Mouse (Mus musculus): ENCODE measurements around the gene Usp19. TPM values are rescaled to one million over a fixed set of nuclear protein-coding genes. Genes with fewer than 3 reads are reported as not detected.

Gene Usp19
- polyA plus RNA-seq (2014; fragmentation: Illumina TruSeq; extraction: RNeasy Lipid Tissue Mini Kit (QIAGEN cat#74804); ENCODE audit: low replicate concordance), result 4.3 TPM

GRCm38 (mm10) chr9:108490559-108491285 is at the start of gene Usp19:
Gene Usp19 (plus strand): TSS chr9:108490602.

GRCm38 (mm10) chr9:108460319-108461178 is 29.9 kb upstream of the Usp19 start, which contains the start of gene Ccdc71:
Gene Ccdc71 (plus strand): TSS chr9:108460527.

GRCm38 (mm10) chr9:108461181-108461631 is 29.2 kb upstream of the Usp19 start, which contains the start of gene Klhdc8b:
Gene Klhdc8b (minus strand): TSS chr9:108461581.

GRCm38 (mm10) chr9:108479721-108480351 is 10.6 kb upstream of the Usp19 start, which contains the start of gene Lamb2:
Gene Lamb2 (plus strand): TSS chr9:108479736.

GRCm38 (mm10) chr9:108507619-108508434 is 17.4 kb downstream of the Usp19 start, which contains the start of gene Qars:
Gene Qars (plus strand): TSS chr9:108507706.

GRCm38 (mm10) chr9:108516380-108517251 is 26.2 kb downstream of the Usp19 start, which contains the start of gene Qrich1:
Gene Qrich1 (plus strand): TSS chr9:108516806.

Other genes with a start within 250 kb of the Usp19 start
- gene Dag1, start 226.6 kb upstream of the Usp19 start, polyA plus RNA-seq (2014; fragmentation: Illumina TruSeq; extraction: RNeasy Lipid Tissue Mini Kit (QIAGEN cat#74804); ENCODE audit: low replicate concordance), result 31.6 TPM
- 4.0 TPM for gene Nicn1, start 200.2 kb upstream of the Usp19 start, polyA plus RNA-seq (2014; fragmentation: Illumina TruSeq; extraction: RNeasy Lipid Tissue Mini Kit (QIAGEN cat#74804); ENCODE audit: low replicate concordance)
- gene Amt, start 193.7 kb upstream of the Usp19 start, polyA plus RNA-seq (2014; fragmentation: Illumina TruSeq; extraction: RNeasy Lipid Tissue Mini Kit (QIAGEN cat#74804); ENCODE audit: low replicate concordance), result 0.45 TPM
- 419 TPM for gene Rhoa, start 184.5 kb upstream of the Usp19 start, polyA plus RNA-seq (2014; fragmentation: Illumina TruSeq; extraction: RNeasy Lipid Tissue Mini Kit (QIAGEN cat#74804); ENCODE audit: low replicate concordance)
- 11.5 TPM for gene Tcta, start 184.4 kb upstream of the Usp19 start, polyA plus RNA-seq (2014; fragmentation: Illumina TruSeq; extraction: RNeasy Lipid Tissue Mini Kit (QIAGEN cat#74804); ENCODE audit: low replicate concordance)
- gene Gpx1, start 151.7 kb upstream of the Usp19 start, polyA plus RNA-seq (2014; fragmentation: Illumina TruSeq; extraction: RNeasy Lipid Tissue Mini Kit (QIAGEN cat#74804); ENCODE audit: low replicate concordance), result 13.5 TPM
- gene Usp4, start 142.7 kb upstream of the Usp19 start, polyA plus RNA-seq (2014; fragmentation: Illumina TruSeq; extraction: RNeasy Lipid Tissue Mini Kit (QIAGEN cat#74804); ENCODE audit: low replicate concordance), result 45.5 TPM
- 1.4 TPM for gene 1700102P08Rik, start 97.8 kb upstream of the Usp19 start, polyA plus RNA-seq (2014; fragmentation: Illumina TruSeq; extraction: RNeasy Lipid Tissue Mini Kit (QIAGEN cat#74804); ENCODE audit: low replicate concordance)
- not detected for gene Ccdc36, start 62.1 kb upstream of the Usp19 start, polyA plus RNA-seq (2014; fragmentation: Illumina TruSeq; extraction: RNeasy Lipid Tissue Mini Kit (QIAGEN cat#74804); ENCODE audit: low replicate concordance)
- gene BC048562, start 54.1 kb upstream of the Usp19 start, polyA plus RNA-seq (2014; fragmentation: Illumina TruSeq; extraction: RNeasy Lipid Tissue Mini Kit (QIAGEN cat#74804); ENCODE audit: low replicate concordance), result not detected
- 2.2 TPM for gene Ccdc71, start 30.1 kb upstream of the Usp19 start, polyA plus RNA-seq (2014; fragmentation: Illumina TruSeq; extraction: RNeasy Lipid Tissue Mini Kit (QIAGEN cat#74804); ENCODE audit: low replicate concordance)
- not detected for gene Klhdc8b, start 29.0 kb upstream of the Usp19 start, polyA plus RNA-seq (2014; fragmentation: Illumina TruSeq; extraction: RNeasy Lipid Tissue Mini Kit (QIAGEN cat#74804); ENCODE audit: low replicate concordance)
- 0.67 TPM for gene Lamb2, start 10.9 kb upstream of the Usp19 start, polyA plus RNA-seq (2014; fragmentation: Illumina TruSeq; extraction: RNeasy Lipid Tissue Mini Kit (QIAGEN cat#74804); ENCODE audit: low replicate concordance)
- gene Qars, start 17.1 kb downstream of the Usp19 start, polyA plus RNA-seq (2014; fragmentation: Illumina TruSeq; extraction: RNeasy Lipid Tissue Mini Kit (QIAGEN cat#74804); ENCODE audit: low replicate concordance), result 84.5 TPM
- gene Qrich1, start 26.2 kb downstream of the Usp19 start, polyA plus RNA-seq (2014; fragmentation: Illumina TruSeq; extraction: RNeasy Lipid Tissue Mini Kit (QIAGEN cat#74804); ENCODE audit: low replicate concordance), result 34.9 TPM
- 13.3 TPM for gene Impdh2, start 69.7 kb downstream of the Usp19 start, polyA plus RNA-seq (2014; fragmentation: Illumina TruSeq; extraction: RNeasy Lipid Tissue Mini Kit (QIAGEN cat#74804); ENCODE audit: low replicate concordance)
- gene Ndufaf3, start 76.8 kb downstream of the Usp19 start, polyA plus RNA-seq (2014; fragmentation: Illumina TruSeq; extraction: RNeasy Lipid Tissue Mini Kit (QIAGEN cat#74804); ENCODE audit: low replicate concordance), result 2.7 TPM
- gene Dalrd3, start 79.3 kb downstream of the Usp19 start, polyA plus RNA-seq (2014; fragmentation: Illumina TruSeq; extraction: RNeasy Lipid Tissue Mini Kit (QIAGEN cat#74804); ENCODE audit: low replicate concordance), result 2.3 TPM
- gene Wdr6, start 88.1 kb downstream of the Usp19 start, polyA plus RNA-seq (2014; fragmentation: Illumina TruSeq; extraction: RNeasy Lipid Tissue Mini Kit (QIAGEN cat#74804); ENCODE audit: low replicate concordance), result 0.67 TPM
- not detected for gene P4htm, start 107.1 kb downstream of the Usp19 start, polyA plus RNA-seq (2014; fragmentation: Illumina TruSeq; extraction: RNeasy Lipid Tissue Mini Kit (QIAGEN cat#74804); ENCODE audit: low replicate concordance)
- gene Arih2, start 158.8 kb downstream of the Usp19 start, polyA plus RNA-seq (2014; fragmentation: Illumina TruSeq; extraction: RNeasy Lipid Tissue Mini Kit (QIAGEN cat#74804); ENCODE audit: low replicate concordance), result 36.2 TPM
- 83.1 TPM for gene Slc25a20, start 171.5 kb downstream of the Usp19 start, polyA plus RNA-seq (2014; fragmentation: Illumina TruSeq; extraction: RNeasy Lipid Tissue Mini Kit (QIAGEN cat#74804); ENCODE audit: low replicate concordance)
- gene Prkar2a, start 198.7 kb downstream of the Usp19 start, polyA plus RNA-seq (2014; fragmentation: Illumina TruSeq; extraction: RNeasy Lipid Tissue Mini Kit (QIAGEN cat#74804); ENCODE audit: low replicate concordance), result 264 TPM